Mouse (Mus musculus) heart, embryonic 11.5 days (tissue): Measurements from ENCODE around the gene Pip5k1a. TPM values are rescaled to one million over a fixed set of nuclear protein-coding genes. Genes with fewer than 3 reads are reported as not detected.

Source experiments
- ATAC-seq: fragments of 200-750 bp; cut with Nextera tagmentation; replicated peaks from 2 replicates; pipeline ENCODE4 v1.8.0; 2017; ENCODE audit warnings: moderate library complexity; ENCODE audit not compliant: insufficient number of reproducible peaks, low FRiP score, low TSS enrichment
- H3K27ac ChIP-seq: fragments of 300-500 bp; sonication (generic); 2 replicates; pipeline ENCODE4 v1.5.1; 2014; ENCODE audit warnings: mild to moderate bottlenecking, low read depth, low read length
- H3K27me3 ChIP-seq: fragments of 300-500 bp; sonication (generic); 2 replicates; pipeline ENCODE4 v1.6.1; 2014; ENCODE audit warnings: mild to moderate bottlenecking, low read length, mixed read lengths; ENCODE audit not compliant: control insufficient read depth, insufficient read depth
- H3K36me3 ChIP-seq: fragments of 300-500 bp; sonication (generic); 2 replicates; pipeline ENCODE4 v1.6.1; 2014; ENCODE audit warnings: mild to moderate bottlenecking, low read length, moderate library complexity, mixed read lengths; ENCODE audit not compliant: control insufficient read depth, insufficient read depth
- H3K4me1 ChIP-seq: fragments of 300-500 bp; sonication (generic); 2 replicates; pipeline ENCODE4 v1.6.1; 2014; ENCODE audit warnings: low read length; ENCODE audit not compliant: control insufficient read depth, insufficient read depth
- H3K4me2 ChIP-seq: fragments of 300-500 bp; sonication (generic); 2 replicates; pipeline ENCODE4 v1.6.1; 2014; ENCODE audit warnings: mild to moderate bottlenecking, moderate library complexity
- H3K4me3 ChIP-seq: fragments of 300-500 bp; sonication (generic); 2 replicates; pipeline ENCODE4 v1.5.1; 2014; ENCODE audit warnings: low read depth, low read length
- H3K9ac ChIP-seq: fragments of 300-500 bp; sonication (generic); 2 replicates; pipeline ENCODE4 v1.6.1; 2014; ENCODE audit warnings: mild to moderate bottlenecking, low read depth, low read length, moderate library complexity
- H3K9me3 ChIP-seq: fragments of 300-500 bp; sonication (generic); replicated peaks from 2 replicates; pipeline ENCODE4 v1.6.1; 2016; ENCODE audit warnings: low read length; ENCODE audit not compliant: control insufficient read depth
- WGBS: fragments of 180-500 bp; shearing (Covaris S2); extraction: QIAGEN DNeasy Blood & Tissue Kit; methylation state at CpG from one replicate; pipeline ENCODE4 v1.1.7; 2014; ENCODE audit not compliant: insufficient replicate concordance; 5-methylcytosine and 5-hydroxymethylcytosine counted together
- polyA plus RNA-seq: library from polyadenylated mRNA; unstranded; fragments of >200 nt; fragmentation: Nextera tagmentation; extraction: Ambion mirVana; gene quantifications from 2 replicates; pipeline ENCODE4 v1.2.1, GENCODE M21; 2014

Pip5k1a gene
- polyA plus RNA-seq, 1 experiment from 2014 or later, result 14.0 TPM

GRCm38 (mm10) chr3:95065553-95065952 is 41.2 kb downstream of the Pip5k1a start:
- Histone ChIP-seq H3K27ac (no peak overlapping the region), H3K9ac (no peak overlapping the region), H3K4me2 (no peak overlapping the region), H3K4me3 (no peak overlapping the region), H3K4me1 (peaks cover 5% of the 10 kb centered on the region; the same call in 1 of the 2 replicates), H3K27me3 (no peaks in the 10 kb centered on the region), H3K9me3 (no peaks in the 10 kb centered on the region), H3K36me3 (peaks cover 54% of the 10 kb centered on the region)
- no peak for ATAC-seq
- WGBS, result 82% methylated on average over 1 of the region's 1 CpGs

- Histone ChIP-seq H3K4me3 (no peak overlapping the region), H3K9me3 (no peaks in the 10 kb centered on the region), H3K9ac (no peak overlapping the region), H3K27me3 (no peaks in the 10 kb centered on the region), H3K4me2 (no peak overlapping the region), H3K4me1 (peaks cover 5% of the 10 kb centered on the region; the same call in 1 of the 2 replicates), H3K36me3 (peaks cover 59% of the 10 kb centered on the region), H3K27ac (no peak overlapping the region)
- ATAC-seq, result no peak
- WGBS, result 92% methylated on average over 4 of the region's 4 CpGs
Observed at GRCm38 (mm10) chr3:95063741-95064140, 43.0 kb downstream of the Pip5k1a start.

GRCm38 (mm10) chr3:95058078-95058477 is 48.7 kb downstream of the Pip5k1a start:
- WGBS, result 78% methylated on average over 8 of the region's 8 CpGs
- H3K9me3 ChIP-seq, result no peaks in the 10 kb centered on the region
- ATAC-seq, result no peak
- H3K27me3 ChIP-seq, result no peaks in the 10 kb centered on the region
- H3K4me2 ChIP-seq, result no peak overlapping the region
- H3K27ac ChIP-seq, result no peak overlapping the region
- H3K4me3 ChIP-seq, result no peak overlapping the region
- peaks cover 26% of the 10 kb centered on the region for H3K4me1 ChIP-seq
- H3K36me3 ChIP-seq, result peaks cover 34% of the 10 kb centered on the region
- H3K9ac ChIP-seq, result no peak overlapping the region

GRCm38 (mm10) chr3:95056275-95056674 is 50.5 kb downstream of the Pip5k1a start:
- WGBS, result 79% methylated on average over 7 of the region's 7 CpGs
- Histone ChIP-seq H3K4me2 (no peak overlapping the region), H3K4me1 (peaks cover 21% of the 10 kb centered on the region), H3K9ac (no peak overlapping the region), H3K27me3 (no peaks in the 10 kb centered on the region), H3K36me3 (peaks cover 27% of the 10 kb centered on the region), H3K4me3 (no peak overlapping the region), H3K9me3 (no peaks in the 10 kb centered on the region), H3K27ac (no peak overlapping the region)
- ATAC-seq, result no peak

GRCm38 (mm10) chr3:95054481-95055260 is 52.1 kb downstream of the Pip5k1a start:
- H3K9me3 ChIP-seq, result no peaks in the 10 kb centered on the region
- no peaks in the 10 kb centered on the region for H3K27me3 ChIP-seq
- peaks cover 13% of the 10 kb centered on the region for H3K36me3 ChIP-seq
- peak; percentile 74 for ATAC-seq
- peaks cover 21% of the 10 kb centered on the region for H3K4me1 ChIP-seq
- peak overlapping the region; percentile 87 for H3K27ac ChIP-seq
- peak overlapping the region; percentile 48 for H3K4me2 ChIP-seq
- WGBS, result 14% methylated on average over 10 of the region's 10 CpGs
- H3K4me3 ChIP-seq, result no peak overlapping the region
- peak overlapping the region; percentile 4; the same call in 1 of the 2 replicates for H3K9ac ChIP-seq

- 39% methylated on average over 3 of the region's 3 CpGs for WGBS
- H3K27ac ChIP-seq, result no peak overlapping the region
- H3K9ac ChIP-seq, result no peak overlapping the region
- H3K4me3 ChIP-seq, result no peak overlapping the region
- H3K4me2 ChIP-seq, result no peak overlapping the region
- peaks cover 21% of the 10 kb centered on the region for H3K4me1 ChIP-seq
- H3K36me3 ChIP-seq, result peaks cover 5% of the 10 kb centered on the region
- H3K27me3 ChIP-seq, result no peaks in the 10 kb centered on the region
- H3K9me3 ChIP-seq, result no peaks in the 10 kb centered on the region
- no peak; the same call in 1 of the 2 replicates for ATAC-seq
Observed at GRCm38 (mm10) chr3:95053701-95054100, 53.0 kb downstream of the Pip5k1a start.

- Histone ChIP-seq H3K27me3 (no peaks in the 10 kb centered on the region), H3K9me3 (no peaks in the 10 kb centered on the region), H3K4me3 (no peak overlapping the region), H3K4me1 (peaks cover 21% of the 10 kb centered on the region), H3K4me2 (no peak overlapping the region), H3K9ac (no peak overlapping the region), H3K27ac (no peak overlapping the region), H3K36me3 (peaks cover under 1% of the 10 kb centered on the region; the same call in 1 of the 2 replicates)
- WGBS, result 43% methylated on average over 1 of the region's 1 CpGs
- ATAC-seq, result no peak
Observed at GRCm38 (mm10) chr3:95052959-95053358, 53.8 kb downstream of the Pip5k1a start.

GRCm38 (mm10) chr3:95047914-95048313 is 58.8 kb downstream of the Pip5k1a start:
- no peak overlapping the region for H3K4me3 ChIP-seq
- H3K4me1 ChIP-seq, result no peaks in the 10 kb centered on the region
- H3K27me3 ChIP-seq, result no peaks in the 10 kb centered on the region
- no peak overlapping the region for H3K27ac ChIP-seq
- no peaks in the 10 kb centered on the region for H3K9me3 ChIP-seq
- no peaks in the 10 kb centered on the region for H3K36me3 ChIP-seq
- no peak overlapping the region for H3K9ac ChIP-seq
- WGBS, result 60% methylated on average over 3 of the region's 3 CpGs
- no peak overlapping the region for H3K4me2 ChIP-seq
- no peak for ATAC-seq
